Mouse (Mus musculus) bone marrow, adult 2 months (tissue): ENCODE measurements around the gene Sfmbt1.

Source experiments
- CTCF ChIP-seq: fragments of 200-500 bp; IDR thresholded peaks from 2 replicates; pipeline ENCODE4 v1.5.1; 2011; ENCODE audit warnings: low read length, control low read depth; ENCODE audit not compliant: control insufficient read depth, insufficient read depth
- POLR2A ChIP-seq: fragments of 200-500 bp; IDR thresholded peaks from 2 replicates; pipeline ENCODE4 v1.6.1; 2011; ENCODE audit warnings: low read depth, mild to moderate bottlenecking, control low read depth, low read length, borderline replicate concordance; ENCODE audit not compliant: control insufficient read depth

- TF ChIP-seq POLR2A = no peak
- no peak for TF ChIP-seq CTCF
Measured at GRCm38 (mm10) chr14:30692439-30692838, 22.2 kb upstream of the Sfmbt1 start.
